Mouse (Mus musculus) intestine, embryonic 14.5 days (tissue): Measurements from ENCODE around the gene Gm17268. TPM values are rescaled to one million over a fixed set of nuclear protein-coding genes. Genes with fewer than 3 reads are reported as not detected.

Source experiments
- ATAC-seq: fragments of 200-750 bp; cut with Nextera tagmentation; replicated peaks from 2 replicates; pipeline ENCODE4 v1.8.0; 2017; ENCODE audit warnings: low read depth, moderate number of reproducible peaks, moderate TSS enrichment, moderate library complexity; ENCODE audit not compliant: low FRiP score, low TSS enrichment
- DNase-seq: peaks from one replicate; pipeline ENCODE4 v3.0.0-alpha.2; 2018; ENCODE audit warnings: low spot score
- H3K27ac ChIP-seq: fragments of 300-500 bp; sonication (generic); 2 replicates; pipeline ENCODE4 v1.5.1; 2014; ENCODE audit warnings: low read depth, mild to moderate bottlenecking, control low read depth
- H3K27me3 ChIP-seq: fragments of 300-500 bp; sonication (generic); replicated peaks from 2 replicates; pipeline ENCODE4 v1.6.1; 2014; ENCODE audit warnings: low read length, control low read depth; ENCODE audit not compliant: control insufficient read depth, insufficient read depth
- H3K36me3 ChIP-seq: fragments of 300-500 bp; sonication (generic); 2 replicates; pipeline ENCODE4 v1.6.1; 2014; ENCODE audit warnings: low read length, control low read depth; ENCODE audit not compliant: control insufficient read depth, insufficient read depth
- H3K4me1 ChIP-seq: fragments of 300-500 bp; sonication (generic); replicated peaks from 2 replicates; pipeline ENCODE4 v1.6.1; 2014; ENCODE audit warnings: low read length, control low read depth, mixed read lengths; ENCODE audit not compliant: control insufficient read depth, insufficient read depth
- H3K4me2 ChIP-seq: fragments of 300-500 bp; sonication (generic); 2 replicates; pipeline ENCODE4 v1.6.1; 2014; ENCODE audit warnings: low read length
- H3K4me3 ChIP-seq: fragments of 300-500 bp; sonication (generic); 2 replicates; pipeline ENCODE4 v1.5.1; 2014; ENCODE audit warnings: low read depth, low read length, control low read depth, mixed read lengths
- H3K9ac ChIP-seq: fragments of 300-500 bp; sonication (generic); 2 replicates; pipeline ENCODE4 v1.6.1; 2014; ENCODE audit warnings: mild to moderate bottlenecking, low read length
- H3K9me3 ChIP-seq: fragments of 300-500 bp; sonication (generic); 2 replicates; pipeline ENCODE4 v1.6.1; 2016; ENCODE audit warnings: low read length, control low read depth; ENCODE audit not compliant: control insufficient read depth
- WGBS: fragments of 180-500 bp; shearing (Covaris S2); extraction: QIAGEN DNeasy Blood & Tissue Kit; methylation state at CpG from one replicate; pipeline ENCODE4 v1.1.7; 2014; 5-methylcytosine and 5-hydroxymethylcytosine counted together
- polyA plus RNA-seq: library from polyadenylated mRNA; unstranded; fragments of >200 nt; fragmentation: Nextera tagmentation; extraction: Ambion mirVana; gene quantifications from 2 replicates; pipeline ENCODE4 v1.2.1, GENCODE M21; 2014

Gm17268 gene
- polyA plus RNA-seq, 1 experiment from 2014 or later: not detected

GRCm38 (mm10) chr11:82010115-82010514, 28.2 kb downstream of the Gm17268 start:
- no peak overlapping the region for H3K4me3 ChIP-seq
- H3K9ac ChIP-seq: no peak overlapping the region
- WGBS: 87% methylated on average over 3 of the region's 3 CpGs
- no peak overlapping the region for H3K4me2 ChIP-seq
- H3K4me1 ChIP-seq: peaks cover 6% of the 10 kb centered on the region; the same call in 1 of the 2 replicates
- H3K36me3 ChIP-seq: no peaks in the 10 kb centered on the region
- DNase-seq (no peak), ATAC-seq (no peak)
- no peaks in the 10 kb centered on the region for H3K9me3 ChIP-seq
- no peak overlapping the region for H3K27ac ChIP-seq
- no peaks in the 10 kb centered on the region for H3K27me3 ChIP-seq

- Histone ChIP-seq H3K36me3 (no peaks in the 10 kb centered on the region), H3K9ac (no peak overlapping the region), H3K4me3 (no peak overlapping the region), H3K27me3 (no peaks in the 10 kb centered on the region), H3K4me1 (peaks cover 6% of the 10 kb centered on the region; the same call in 1 of the 2 replicates), H3K27ac (peak overlapping the region; percentile 30), H3K4me2 (no peak overlapping the region), H3K9me3 (no peaks in the 10 kb centered on the region)
- DNase-seq (no peak), ATAC-seq (no peak)
- 44% methylated on average over 12 of the region's 12 CpGs for WGBS
Measured at GRCm38 (mm10) chr11:82006796-82007423, 31.5 kb downstream of the Gm17268 start.

DNA sequence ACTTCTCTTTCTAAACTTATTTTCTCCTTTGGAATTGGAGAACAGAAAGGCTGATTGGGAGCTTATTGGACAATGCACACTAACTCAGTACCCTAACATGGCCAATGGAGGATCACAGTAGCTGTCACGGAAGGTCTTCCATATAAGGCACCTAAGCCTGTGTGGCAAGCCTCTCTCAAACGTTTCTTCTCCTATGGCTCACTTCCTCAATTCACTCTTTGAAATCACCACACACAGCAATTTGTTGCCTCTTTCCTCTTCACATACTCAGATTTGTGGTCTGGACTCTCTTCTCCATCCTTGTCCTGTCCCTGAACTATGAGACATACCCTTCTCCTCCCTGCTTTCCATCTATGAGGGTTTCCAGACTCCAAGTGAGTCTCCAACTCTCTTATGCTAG, 33.6 kb downstream of the Gm17268 start:
- DNase-seq (no peak), ATAC-seq (no peak)
- Histone ChIP-seq H3K4me2 (no peak overlapping the region), H3K4me3 (no peak overlapping the region), H3K4me1 (no peaks in the 10 kb centered on the region; the same call in 1 of the 2 replicates), H3K27ac (no peak overlapping the region), H3K9me3 (no peaks in the 10 kb centered on the region), H3K9ac (no peak overlapping the region), H3K36me3 (no peaks in the 10 kb centered on the region), H3K27me3 (no peaks in the 10 kb centered on the region)
- 70% methylated on average over 2 of the region's 2 CpGs for WGBS

- no peaks in the 10 kb centered on the region for H3K4me1 ChIP-seq
- H3K4me2 ChIP-seq: no peak overlapping the region
- WGBS: 59% methylated on average over 5 of the region's 5 CpGs
- no peaks in the 10 kb centered on the region for H3K36me3 ChIP-seq
- no peak overlapping the region for H3K9ac ChIP-seq
- no peak for DNase-seq
- no peaks in the 10 kb centered on the region for H3K27me3 ChIP-seq
- H3K9me3 ChIP-seq: no peaks in the 10 kb centered on the region
- H3K4me3 ChIP-seq: no peak overlapping the region
- no peak overlapping the region for H3K27ac ChIP-seq
- no peak for ATAC-seq
Measured at GRCm38 (mm10) chr11:82000581-82000980, 37.8 kb downstream of the Gm17268 start.

GRCm38 (mm10) chr11:81999469-81999868, 38.9 kb downstream of the Gm17268 start:
- no peak overlapping the region for H3K4me3 ChIP-seq
- H3K9me3 ChIP-seq: no peaks in the 10 kb centered on the region
- no peak for ATAC-seq
- WGBS: 82% methylated on average over 4 of the region's 4 CpGs
- no peak overlapping the region for H3K9ac ChIP-seq
- no peak overlapping the region for H3K4me2 ChIP-seq
- no peak overlapping the region for H3K27ac ChIP-seq
- no peaks in the 10 kb centered on the region for H3K36me3 ChIP-seq
- DNase-seq: no peak
- no peaks in the 10 kb centered on the region for H3K4me1 ChIP-seq
- no peaks in the 10 kb centered on the region for H3K27me3 ChIP-seq

DNA sequence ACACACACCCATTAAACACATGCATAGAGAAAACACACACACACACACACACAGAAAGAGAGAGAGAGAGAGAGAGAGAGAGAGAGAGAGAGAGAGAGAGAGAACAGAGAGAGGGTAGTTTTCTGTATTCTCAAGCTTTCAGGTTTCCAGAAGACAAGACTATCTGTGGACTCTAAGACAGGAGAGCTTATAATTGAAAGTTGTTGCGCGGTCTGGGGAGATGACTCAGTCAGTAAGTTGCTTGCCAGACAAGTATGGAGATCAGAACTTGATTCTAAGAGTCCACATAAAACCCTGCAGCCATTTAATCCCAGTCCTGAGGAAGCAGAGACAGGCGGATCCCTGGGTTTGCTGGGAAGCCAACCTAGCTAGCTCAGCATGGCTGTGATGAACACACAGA, 39.7 kb downstream of the Gm17268 start:
- H3K4me3 ChIP-seq: no peak overlapping the region
- H3K36me3 ChIP-seq: no peaks in the 10 kb centered on the region
- H3K27me3 ChIP-seq: no peaks in the 10 kb centered on the region
- 96% methylated on average over 3 of the region's 3 CpGs for WGBS
- DNase-seq (no peak), ATAC-seq (no peak)
- H3K27ac ChIP-seq: no peak overlapping the region
- H3K4me2 ChIP-seq: no peak overlapping the region
- no peaks in the 10 kb centered on the region for H3K9me3 ChIP-seq
- H3K4me1 ChIP-seq: no peaks in the 10 kb centered on the region
- H3K9ac ChIP-seq: no peak overlapping the region

GRCm38 (mm10) chr11:81997085-81997484, 41.3 kb downstream of the Gm17268 start:
- ATAC-seq: no peak
- H3K9ac ChIP-seq: no peak overlapping the region
- no peaks in the 10 kb centered on the region for H3K9me3 ChIP-seq
- no peaks in the 10 kb centered on the region for H3K4me1 ChIP-seq
- H3K4me2 ChIP-seq: no peak overlapping the region
- no peaks in the 10 kb centered on the region for H3K27me3 ChIP-seq
- H3K36me3 ChIP-seq: no peaks in the 10 kb centered on the region
- 89% methylated on average over 5 of the region's 5 CpGs for WGBS
- H3K4me3 ChIP-seq: no peak overlapping the region
- H3K27ac ChIP-seq: no peak overlapping the region
- no peak for DNase-seq

GRCm38 (mm10) chr11:81996172-81996841, 42.1 kb downstream of the Gm17268 start:
- ATAC-seq (no peak; the same call in 1 of the 2 replicates), DNase-seq (peak; percentile 92)
- no peaks in the 10 kb centered on the region for H3K4me1 ChIP-seq
- no peak overlapping the region for H3K9ac ChIP-seq
- no peaks in the 10 kb centered on the region for H3K27me3 ChIP-seq
- 66% methylated on average over 10 of the region's 10 CpGs for WGBS
- H3K27ac ChIP-seq: no peak overlapping the region
- H3K36me3 ChIP-seq: no peaks in the 10 kb centered on the region
- no peak overlapping the region for H3K4me2 ChIP-seq
- no peaks in the 10 kb centered on the region for H3K9me3 ChIP-seq
- no peak overlapping the region for H3K4me3 ChIP-seq

DNA sequence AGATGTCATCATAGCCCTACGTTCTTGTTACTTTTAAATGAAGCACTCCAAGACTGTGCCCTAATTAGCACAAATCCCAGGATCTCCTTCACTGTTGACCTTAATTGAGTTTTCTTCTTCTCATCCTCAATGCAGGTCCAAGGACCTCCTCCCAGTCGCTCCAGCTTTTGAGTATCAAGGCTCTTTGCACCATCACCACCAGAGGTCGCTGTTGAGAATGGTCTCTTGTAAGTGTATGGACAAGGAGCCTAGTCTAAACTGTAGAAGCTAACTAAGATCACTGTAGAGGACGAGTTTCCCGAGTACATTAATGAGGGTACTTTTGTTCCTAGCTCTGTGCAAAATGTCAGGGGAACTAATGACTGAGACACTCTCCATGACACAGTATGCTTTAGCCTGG, 55.2 kb downstream of the Gm17268 start:
- no peaks in the 10 kb centered on the region for H3K27me3 ChIP-seq
- H3K9me3 ChIP-seq: no peaks in the 10 kb centered on the region
- peak; percentile 69 for DNase-seq
- no peak overlapping the region for H3K9ac ChIP-seq
- no peak overlapping the region for H3K4me3 ChIP-seq
- H3K36me3 ChIP-seq: no peaks in the 10 kb centered on the region
- WGBS: 47% methylated on average over 5 of the region's 5 CpGs
- H3K4me2 ChIP-seq: no peak overlapping the region
- H3K4me1 ChIP-seq: no peaks in the 10 kb centered on the region
- ATAC-seq: no peak
- H3K27ac ChIP-seq: no peak overlapping the region
